Mouse (Mus musculus): ENCODE measurements around the gene Shisa5. TPM values are rescaled to one million over a fixed set of nuclear protein-coding genes. Genes with fewer than 3 reads are reported as not detected.
A peak's percentile ranks its signal among the peaks of the same experiment; 100 is the strongest.

The Shisa5 gene
- total RNA-seq, 2 experiments from 2014 or later, result 30.9 to 39.2 TPM

DNA sequence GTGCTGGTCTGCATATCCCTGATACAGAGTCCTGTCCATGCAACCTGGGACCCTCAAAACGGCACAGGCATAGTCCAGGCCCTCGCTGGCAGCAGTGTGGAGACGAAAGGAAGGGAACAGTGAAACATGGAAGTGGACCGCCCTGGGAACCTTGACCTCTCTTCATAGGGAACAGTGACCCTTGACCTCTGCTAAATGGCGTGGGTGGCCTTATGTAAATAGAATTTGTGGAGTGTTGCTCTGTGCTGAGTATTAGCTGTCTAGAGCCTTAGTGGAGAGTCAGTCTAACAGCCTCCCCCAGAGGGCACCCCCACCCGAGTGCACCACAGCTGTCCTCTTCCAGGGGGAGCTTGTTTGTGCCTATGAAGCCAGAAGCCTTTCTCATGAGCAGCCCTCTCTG is 54.4 kb downstream of the Shisa5 start:
- DNase-seq, result no peak

DNA sequence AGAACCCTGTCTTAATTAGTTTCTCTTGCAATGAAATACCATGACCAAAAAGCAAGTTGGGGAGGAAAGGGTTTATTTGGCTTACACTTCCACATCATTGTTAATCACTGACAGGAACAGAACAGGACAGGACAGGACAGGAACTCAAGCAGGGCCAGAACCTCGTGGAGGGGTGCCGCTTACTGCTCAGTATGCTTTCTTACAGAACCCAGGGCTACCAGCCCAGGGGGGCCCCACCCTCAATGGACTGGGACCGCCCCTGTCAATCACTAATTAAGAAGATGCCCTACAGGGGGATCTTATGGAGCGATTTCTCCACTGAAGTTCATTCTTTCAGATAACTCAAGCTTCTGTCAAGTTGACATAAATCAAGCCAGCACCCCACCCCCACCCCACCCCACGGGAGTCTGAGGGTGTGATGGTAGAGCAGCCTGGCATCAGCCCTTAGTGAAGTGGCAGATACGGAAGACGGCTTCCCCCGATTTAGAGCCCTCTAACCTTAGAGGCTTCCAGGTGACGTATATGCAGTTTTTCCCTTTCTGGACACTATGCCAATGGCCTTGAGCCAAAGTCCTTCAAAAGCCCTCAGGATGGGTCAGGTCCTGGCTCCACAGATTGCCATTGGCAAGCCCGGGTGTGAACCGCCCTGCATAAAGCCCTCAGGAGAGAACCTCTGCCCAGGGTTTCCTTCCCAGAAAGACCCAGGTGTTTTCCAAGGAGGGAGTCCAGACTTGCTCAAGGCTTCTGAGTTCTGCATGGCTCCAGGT is 55.6 kb downstream of the Shisa5 start:
- DNase-seq, result no peak

DNA sequence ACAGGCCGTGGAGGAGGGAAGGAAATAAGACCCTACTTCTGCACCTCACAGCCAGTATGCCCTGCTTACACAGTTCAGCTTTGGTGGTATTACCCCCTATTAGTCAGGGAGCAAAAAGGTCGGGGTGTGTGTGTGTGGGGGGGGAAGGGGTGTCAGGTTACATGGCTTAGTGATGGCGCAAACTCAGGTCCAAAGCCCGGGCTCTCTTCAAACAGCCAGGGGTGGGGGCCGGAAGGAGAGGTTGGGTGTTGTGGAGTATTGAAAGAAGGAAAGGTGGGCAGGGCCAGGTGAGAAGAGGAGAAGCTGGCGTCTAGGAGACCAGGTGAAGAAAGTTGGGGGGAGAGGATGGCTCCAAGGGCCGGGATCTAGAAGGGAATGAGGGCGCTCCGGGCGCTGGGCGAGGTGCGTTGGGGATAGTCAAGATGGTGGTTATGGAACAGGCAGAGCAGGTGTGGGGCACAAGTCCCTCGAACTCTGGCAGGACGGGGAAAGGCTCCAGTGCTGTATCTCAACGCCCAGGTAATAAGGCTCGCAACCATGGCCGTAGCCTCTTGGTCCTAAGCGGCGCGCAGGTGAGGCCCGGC is 56.3 kb downstream of the Shisa5 start:
- no peak for DNase-seq

DNA sequence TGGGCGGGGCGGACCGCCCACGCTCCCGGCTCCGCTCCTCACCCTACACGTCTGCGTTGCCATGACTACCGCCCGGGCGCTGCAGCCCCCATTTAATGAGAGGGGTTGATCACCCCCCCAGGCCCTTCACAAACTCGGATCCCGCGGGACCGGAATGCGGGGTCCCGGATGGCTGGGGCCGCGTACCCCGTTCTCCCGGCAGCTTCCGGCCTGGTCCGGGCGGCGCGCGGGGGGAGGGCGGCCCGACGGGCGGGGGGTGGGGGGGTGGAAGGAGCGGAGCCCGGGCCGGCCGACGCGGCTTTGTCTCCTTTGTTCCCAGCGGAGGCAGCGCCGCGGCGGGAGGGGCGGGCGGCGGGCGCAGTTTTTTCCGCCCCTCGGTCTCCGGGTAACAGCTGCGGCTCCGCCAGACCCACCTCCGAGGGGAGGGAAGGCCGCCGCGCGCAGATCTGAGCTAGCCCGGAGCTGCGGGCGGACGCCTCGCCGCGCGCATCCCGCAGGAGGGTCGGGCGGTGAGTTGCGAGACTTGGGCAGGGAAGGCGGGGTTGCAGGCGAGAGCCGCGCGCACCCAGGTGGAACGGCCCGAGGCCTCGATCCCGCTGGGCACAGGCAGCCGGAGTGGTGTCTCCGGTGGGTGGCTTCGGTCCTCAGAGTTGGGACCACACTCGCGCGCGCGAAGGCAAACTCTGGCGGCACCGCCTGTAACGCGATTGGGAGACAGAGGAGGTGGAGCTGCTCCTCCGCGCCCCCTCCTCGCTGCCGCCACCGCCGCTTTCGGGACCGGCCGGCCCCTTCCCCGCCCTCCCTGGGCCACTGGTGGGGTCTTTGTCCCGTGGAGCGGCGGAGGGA is 57.0 kb downstream of the Shisa5 start, which contains the start of gene Plxnb1:
Gene Plxnb1 (plus strand): TSS at position 253 of the 846 bp plus-strand sequence.
- DNase-seq, result peak; percentile 62

DNA sequence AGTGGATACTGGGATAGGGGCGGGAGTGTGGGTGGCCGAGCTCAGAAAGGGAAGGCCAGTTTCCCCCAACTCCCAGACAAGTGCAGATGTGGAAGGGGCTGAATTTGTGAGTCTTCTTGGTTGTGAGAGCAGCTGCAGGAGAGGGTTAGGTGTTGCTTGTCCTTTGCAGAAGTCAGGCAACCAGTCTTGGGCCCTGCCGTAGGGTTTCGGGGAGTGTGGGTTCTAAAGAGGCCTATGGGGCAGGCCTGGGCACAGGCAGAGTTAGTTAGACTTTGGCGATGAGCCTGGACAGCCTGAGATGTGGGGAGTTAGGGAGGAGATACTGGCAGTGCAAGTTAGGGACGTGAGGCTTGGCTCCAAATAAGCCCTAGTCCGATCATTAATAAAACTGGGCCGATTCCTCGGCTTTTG is 57.9 kb downstream of the Shisa5 start:
- DNase-seq, result no peak

DNA sequence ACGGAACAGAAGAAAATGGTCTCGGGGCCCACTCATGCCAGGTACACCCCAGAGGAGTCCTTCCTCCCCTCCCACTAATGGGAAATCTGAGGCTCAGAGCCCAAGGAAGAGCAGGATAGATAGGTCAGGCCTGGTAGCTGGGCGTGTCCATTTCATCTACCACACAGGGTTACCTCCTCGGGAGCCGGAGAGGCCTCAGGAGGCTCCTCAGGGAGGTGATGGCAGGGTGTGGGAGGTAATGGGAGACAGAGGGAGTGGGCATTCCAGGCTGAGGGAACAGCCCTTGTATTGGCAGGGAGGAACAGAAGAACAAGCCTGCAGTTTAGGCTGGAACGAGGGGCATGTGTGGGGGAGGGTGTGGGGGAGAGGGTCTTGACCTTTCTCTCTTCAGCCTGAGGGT is 58.5 kb downstream of the Shisa5 start:
- DNase-seq, result no peak

DNA sequence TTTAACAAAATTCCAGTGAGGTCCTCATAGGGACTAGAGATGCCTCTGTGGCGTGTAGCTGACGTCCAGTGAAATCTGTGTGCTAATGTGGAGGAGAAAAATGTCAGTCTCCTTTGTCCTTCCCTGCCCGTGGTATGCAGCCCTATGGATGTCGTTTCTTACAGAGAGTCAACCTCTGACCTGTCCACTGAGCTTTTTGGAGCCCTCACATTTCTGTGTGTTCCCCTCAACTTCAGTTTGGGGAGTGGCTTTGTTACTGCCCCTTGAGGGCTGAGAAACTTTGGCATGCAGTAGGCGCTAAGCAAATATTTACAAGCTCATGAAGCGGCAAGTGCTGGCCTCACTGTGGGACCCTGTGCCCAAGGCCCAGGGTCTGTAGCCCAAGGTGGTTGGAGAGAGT is 58.9 kb downstream of the Shisa5 start:
- DNase-seq, result no peak

DNA sequence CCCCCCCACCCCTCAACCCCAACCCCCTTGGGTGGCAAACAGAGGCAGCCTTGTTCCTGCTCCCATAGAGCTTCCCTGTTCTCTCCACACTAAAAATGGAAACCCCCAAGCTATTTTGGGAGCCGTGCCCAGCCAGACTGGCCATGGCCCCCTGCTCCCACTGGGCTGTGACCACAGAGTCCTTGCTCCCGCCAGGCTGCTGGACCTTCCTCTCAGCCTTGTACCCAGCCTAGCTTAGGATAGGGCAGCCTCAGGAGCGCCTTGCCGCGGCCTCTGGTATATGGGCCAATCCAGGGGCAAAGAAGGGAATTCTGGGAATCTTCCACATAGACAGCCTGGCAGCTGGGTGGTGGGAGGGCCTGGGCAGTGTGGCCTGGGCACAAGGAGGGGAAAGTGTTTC is 59.5 kb downstream of the Shisa5 start:
- DNase-seq, result no peak

DNA sequence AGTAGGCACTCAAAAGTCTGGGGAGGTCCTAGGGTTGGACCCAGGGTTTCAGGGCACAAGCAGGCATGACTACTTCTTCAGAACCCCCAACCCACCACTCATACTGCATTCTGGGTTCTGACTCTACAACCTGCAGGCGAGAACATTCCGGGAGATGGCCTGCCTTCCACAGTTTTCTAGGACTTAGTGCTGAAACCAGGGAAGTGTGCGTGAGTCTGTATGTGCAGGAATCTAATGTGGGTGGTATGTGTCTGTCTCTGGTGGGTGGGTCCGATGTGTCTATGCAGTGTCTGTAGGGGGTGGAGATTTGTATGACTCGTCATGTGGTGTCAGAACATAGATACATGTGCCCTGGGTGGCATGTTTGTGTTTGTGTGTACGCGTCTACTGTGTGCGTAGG is 60.0 kb downstream of the Shisa5 start:
- DNase-seq, result no peak

DNA sequence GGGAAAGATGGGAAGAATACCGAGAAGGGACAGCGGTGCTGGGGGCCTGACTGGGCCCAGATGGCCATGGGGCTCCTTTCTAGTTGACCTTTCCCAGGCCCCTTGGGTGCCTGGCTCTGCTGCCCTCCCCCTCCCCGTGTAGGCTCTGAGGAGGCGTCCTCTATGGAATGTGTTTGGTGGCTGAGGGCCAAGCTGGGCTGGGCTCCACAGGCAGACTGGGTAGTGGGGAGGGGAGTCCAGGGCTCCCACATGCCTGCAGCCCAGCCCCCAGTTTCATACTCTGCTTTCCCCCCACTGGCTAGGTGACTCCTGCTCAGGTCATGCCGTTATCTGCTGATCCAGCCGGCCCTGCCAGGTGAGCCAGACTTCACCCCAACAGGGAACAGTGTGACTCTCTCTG is 60.6 kb downstream of the Shisa5 start:
- no peak for DNase-seq

DNA sequence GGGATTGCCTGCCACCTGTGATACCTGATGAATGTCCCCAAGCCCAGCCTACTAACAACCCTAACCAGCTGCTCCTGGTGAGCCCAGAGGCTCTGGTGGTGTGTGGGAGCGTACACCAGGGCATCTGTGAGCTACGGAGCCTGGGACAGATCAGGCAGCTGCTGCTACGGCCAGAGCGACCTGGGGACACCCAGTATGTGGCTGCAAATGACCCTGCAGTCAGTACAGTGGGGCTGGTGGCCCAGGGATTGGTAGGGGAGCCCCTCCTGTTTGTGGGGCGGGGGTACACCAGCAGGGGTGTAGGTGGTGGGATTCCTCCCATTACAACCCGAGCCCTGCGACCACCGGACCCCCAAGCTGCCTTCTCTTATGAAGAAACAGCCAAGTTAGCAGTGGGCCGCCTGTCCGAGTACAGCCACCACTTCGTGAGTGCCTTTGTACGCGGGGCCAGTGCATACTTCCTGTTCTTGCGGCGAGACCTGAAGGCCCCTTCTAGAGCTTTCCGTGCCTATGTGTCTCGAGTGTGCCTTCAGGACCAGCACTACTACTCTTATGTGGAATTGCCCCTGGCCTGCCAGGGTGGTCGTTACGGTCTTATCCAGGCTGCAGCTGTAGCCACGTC is 62.1 kb downstream of the Shisa5 start:
- no peak for DNase-seq

DNA sequence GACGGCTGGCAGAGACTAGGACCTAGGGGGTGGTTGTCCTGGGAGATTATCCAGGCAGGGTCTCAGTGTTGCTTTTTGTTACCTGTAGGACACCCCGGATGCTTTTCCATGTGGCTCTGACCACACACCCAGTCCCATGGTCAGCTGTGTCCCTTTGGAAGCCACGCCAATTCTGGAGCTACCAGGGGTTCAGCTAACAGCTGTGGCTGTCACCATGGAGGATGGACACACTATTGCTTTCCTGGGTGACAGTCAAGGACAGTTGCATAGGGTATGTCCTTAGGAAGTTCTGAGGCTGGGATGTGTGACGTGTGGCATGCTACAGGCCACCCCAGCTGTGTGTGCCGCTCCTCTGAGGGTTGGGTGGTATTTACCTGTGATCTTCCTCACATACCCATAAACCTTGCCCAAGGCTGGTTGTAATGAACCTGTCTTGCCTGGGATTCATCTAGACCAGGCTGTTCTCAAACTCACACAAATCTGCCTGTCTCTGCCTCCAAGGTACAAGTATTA is 63.6 kb downstream of the Shisa5 start:
- DNase-seq, result no peak

DNA sequence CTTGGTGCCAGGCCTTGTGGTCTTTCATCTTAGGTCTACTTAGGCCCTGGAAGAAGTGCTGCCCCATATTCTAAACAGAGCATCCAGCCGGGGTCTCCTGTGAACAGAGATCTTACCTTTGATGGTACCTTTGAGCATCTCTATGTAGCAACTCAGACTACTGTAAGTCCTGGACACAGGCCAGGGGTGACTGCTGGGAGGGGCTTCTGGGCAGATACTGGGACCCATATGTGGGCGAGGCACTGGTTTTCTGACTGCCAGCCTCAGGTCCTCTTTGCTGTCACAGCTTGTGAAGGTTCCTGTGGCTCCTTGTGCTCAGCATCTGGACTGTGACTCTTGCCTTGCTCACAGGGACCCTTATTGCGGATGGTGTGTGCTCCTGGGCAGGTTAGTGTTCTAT is 64.2 kb downstream of the Shisa5 start:
- DNase-seq, result no peak

DNA sequence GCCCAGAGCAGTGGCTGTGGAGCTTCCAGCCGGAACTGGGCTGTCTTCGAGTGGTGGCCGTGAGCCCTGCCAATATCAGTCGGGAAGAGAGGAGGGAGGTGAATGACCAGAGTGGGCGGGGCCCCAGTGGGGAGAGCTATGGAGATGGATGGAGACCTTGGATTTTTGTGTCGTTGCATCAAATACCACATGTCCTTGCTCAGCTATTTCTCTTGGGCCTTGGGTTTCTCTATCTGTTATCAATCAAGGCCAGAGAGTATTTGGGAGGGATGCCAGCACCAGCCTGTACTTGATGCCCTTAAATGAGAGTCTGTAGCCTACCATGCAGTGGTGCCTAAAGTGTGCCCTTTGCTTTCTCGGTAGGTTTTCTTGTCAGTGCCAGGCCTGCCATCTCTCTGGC is 64.9 kb downstream of the Shisa5 start:
- DNase-seq, result no peak

DNA sequence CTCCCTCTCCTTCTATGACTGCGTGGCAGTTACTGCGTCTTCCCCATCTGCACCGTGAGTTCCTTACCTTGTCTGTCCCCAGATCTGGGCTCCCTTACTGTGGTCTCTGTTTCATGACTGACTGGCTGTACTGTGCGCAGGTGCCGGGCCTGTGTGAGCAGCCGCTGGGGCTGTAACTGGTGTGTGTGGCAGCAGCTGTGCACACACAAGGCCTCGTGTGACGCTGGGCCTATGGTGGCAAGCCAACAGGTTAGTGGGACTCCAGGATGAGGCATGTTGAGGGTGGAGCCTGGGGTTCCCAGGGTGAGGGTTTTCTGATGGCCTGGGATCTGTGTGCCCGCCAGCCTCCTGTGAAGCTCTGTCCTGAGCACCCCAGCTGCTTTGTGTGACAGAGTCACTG is 65.7 kb downstream of the Shisa5 start:
- DNase-seq, result no peak

DNA sequence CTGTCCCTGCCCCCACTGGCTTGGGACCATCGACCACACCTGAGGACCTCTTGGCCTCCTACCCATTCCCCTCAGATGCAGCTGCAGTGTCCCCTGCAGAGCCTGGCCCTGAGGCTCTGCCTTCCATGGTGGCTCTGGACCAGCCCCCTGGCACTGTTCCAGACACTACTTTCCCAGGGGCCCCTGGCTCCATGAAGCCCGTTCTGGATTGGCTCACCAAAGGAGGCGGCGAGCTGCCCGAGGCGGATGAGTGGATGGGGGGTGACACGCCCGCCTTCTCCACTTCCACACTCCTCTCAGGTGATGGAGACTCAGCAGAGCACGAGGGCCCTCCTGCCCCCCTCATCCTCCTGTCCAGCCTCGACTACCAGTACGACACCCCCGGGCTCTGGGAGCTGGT is 66.6 kb downstream of the Shisa5 start:
- DNase-seq, result no peak

DNA sequence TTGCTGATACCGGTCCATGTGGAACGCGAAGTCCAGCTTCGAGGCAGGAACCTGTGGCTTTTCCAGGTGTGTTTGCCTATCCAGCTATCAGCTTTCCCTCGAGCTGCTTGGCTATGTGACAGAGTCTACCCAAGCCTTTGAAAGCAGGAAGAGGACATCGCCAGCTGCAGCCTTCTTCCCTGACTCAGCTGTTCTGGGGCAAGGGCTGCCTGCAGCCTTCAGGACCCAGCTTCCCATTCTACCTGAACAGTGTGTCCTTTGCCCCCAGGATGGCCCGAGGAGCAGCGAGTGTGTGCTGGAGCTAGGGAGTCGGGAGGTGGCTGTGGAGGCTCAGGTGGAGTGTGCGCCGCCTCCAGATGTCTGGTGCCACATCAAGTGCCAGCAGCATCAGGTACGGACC is 67.3 kb downstream of the Shisa5 start:
- no peak for DNase-seq

DNA sequence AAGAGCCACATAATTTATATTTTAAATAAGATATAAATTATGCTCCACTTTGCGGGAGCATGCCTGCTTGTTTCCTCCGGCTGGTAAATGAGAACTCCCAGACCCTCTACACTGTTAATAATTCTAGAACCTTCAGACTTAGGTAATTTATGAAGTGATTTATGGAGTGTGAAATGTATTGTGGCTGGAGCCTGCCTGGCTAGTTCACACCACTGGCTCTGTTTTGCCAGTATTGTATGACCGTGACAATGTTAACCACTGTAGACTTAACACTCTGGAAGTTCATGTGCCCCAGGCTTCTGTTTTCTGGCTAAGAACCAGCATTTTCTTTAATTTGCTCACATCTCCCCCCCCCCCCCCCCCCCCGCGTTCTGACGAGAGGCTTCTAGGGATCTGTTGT is 69.0 kb downstream of the Shisa5 start:
- DNase-seq, result no peak

Measured in gastrocnemius, postnatal 10 days (tissue).